Mouse (Mus musculus): ENCODE results near the gene Ice1.

Gene Ice1

DNA sequence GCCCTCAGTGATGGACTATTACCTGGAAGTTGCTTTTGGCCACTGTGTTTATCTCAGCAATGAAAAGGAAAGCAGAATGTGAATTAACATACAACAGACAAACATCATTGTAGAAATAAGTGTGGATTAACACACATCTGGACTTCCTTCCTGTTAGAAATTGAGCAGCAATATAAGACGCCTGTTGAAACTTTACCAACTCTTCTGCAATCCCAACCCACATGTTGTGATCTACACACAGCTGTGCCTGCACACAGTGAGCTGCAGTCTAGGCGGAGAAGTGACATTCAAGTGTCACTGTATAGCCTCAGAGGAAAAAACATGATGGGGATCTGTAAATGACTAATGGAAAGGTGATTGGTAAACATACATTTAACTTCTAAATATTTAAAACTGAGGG lies 69.5 kb downstream of the Ice1 start:
- no peak for DNase-seq (ENCODE audit: low spot score)

GRCm38 (mm10) chr13:70553456-70553855 lies 84.0 kb downstream of the Ice1 start:
- no peak for DNase-seq (ENCODE audit: low spot score)

DNA sequence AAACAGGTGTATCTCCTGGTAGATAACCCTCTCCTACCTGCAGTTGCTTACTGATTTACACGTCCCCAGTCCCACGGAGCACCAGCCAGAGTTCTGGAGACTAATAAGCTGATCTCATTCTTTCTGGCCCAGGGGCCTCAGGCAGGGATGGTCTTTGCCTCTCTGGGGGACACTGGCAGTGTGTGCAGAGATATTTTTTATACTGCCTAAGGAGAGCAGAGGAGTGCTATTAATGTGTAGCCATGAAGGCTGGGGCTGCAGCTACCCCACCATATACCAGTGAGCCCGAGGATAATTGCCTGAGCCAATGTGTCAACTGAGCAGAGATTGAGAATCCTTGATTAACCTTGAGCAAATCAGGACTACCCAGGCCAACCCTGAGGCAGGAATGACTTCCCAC lies 90.0 kb downstream of the Ice1 start:
- no peak for DNase-seq (ENCODE audit: low spot score)

DNA sequence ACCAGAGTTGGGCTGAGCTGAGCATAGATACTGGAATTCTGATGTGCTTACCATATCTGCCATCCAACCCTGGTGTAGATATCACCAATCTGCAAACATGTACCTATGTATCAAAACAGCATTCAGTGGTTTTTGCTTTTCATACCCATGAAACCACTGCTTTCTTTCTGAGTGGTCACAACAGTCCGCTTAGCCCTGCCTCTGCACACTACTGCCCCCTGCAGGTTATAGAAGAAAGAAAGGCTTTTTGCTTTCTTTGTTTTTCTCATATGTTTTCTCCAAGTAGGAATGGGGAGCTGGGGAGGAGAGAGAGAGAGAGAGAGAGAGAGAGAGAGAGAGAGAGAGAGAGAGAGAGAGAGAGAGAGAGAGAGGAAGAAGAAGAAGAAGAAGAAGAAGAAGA lies 92.2 kb downstream of the Ice1 start:
- no peak for DNase-seq (ENCODE audit: low spot score)

- no peak for DNase-seq (ENCODE audit: low spot score)
Observed at GRCm38 (mm10) chr13:70539842-70540241, 97.6 kb downstream of the Ice1 start.

DNA sequence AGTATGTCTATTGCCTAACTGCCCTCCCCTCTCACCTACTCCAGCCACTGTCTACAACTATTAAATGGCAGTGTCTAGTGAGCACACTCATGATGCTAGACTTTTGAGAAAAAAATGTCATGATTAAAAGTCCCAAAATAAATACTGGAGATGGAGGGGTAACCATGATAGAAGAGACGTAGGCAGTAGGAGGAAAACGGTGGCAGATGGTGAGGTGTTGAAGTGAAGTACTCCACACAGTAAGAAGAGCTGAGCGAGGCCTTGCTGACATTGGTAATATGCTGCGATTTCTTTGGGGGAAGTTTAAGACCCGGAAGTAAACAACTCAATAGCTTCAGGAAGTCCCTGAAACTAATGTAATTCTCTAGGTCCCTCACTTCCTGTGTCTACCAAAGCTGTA lies 104.0 kb downstream of the Ice1 start:
- no peak for DNase-seq (ENCODE audit: low spot score)

- DNase-seq (ENCODE audit: low spot score) = no peak
Observed at GRCm38 (mm10) chr13:70532719-70533118, 104.7 kb downstream of the Ice1 start.

DNA sequence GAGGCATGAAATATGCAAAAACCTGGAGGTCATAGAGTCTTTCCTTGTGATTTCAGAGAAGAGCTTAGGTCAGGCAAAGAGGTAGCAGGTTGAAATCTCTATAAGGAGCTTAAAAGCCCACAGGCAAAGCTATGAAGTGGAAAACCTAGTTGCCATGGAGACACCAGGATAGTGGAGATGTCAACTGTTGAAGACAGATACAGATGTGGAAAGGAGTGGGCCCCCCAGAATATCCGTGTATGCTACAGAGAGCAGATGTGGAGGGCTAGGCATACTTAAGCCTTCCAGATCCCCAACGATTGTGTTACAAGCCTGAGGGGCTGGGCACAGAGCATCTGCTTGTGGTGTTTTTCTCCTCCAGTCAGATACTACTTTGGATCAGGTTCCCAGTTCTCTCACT lies 119.8 kb downstream of the Ice1 start:
- DNase-seq (ENCODE audit: low spot score) = no peak

- no peak for DNase-seq (ENCODE audit: low spot score)
Observed at GRCm38 (mm10) chr13:70515004-70515403, 122.4 kb downstream of the Ice1 start.

GRCm38 (mm10) chr13:70510199-70510598 lies 127.2 kb downstream of the Ice1 start:
- no peak for DNase-seq (ENCODE audit: low spot score)

DNA sequence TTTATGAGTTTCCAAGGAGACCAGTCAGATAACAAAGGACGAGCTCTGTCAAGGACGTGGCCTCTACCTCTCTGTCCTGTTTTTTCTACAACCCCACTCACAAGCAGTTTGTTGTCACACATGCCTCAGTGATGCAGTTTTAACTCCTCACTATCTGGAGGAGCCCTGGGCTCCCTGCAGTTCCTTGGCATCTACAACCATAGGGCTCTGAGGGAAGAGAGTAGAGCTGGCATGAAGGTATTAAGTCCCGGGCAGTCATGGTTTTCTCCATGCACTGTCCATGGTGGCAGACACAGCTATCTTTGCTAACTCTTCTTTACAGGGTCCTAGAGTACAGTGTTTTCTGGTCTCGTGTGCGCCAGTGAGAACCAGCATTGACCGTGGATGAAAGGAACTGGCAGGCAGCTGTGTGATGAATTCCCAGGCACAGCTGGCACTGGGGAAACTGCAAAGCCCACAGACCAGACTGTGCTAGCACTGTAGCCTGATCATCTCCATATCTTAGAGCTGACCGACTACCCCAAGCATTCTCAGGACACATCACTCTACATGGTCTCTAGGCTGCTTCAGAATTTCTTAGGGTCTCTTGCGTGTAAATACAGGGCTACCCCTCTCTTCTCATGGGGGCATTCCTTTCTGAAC lies 127.9 kb downstream of the Ice1 start:
- DNase-seq (ENCODE audit: low spot score) = no peak

GRCm38 (mm10) chr13:70508708-70509374 lies 128.6 kb downstream of the Ice1 start:
- DNase-seq (ENCODE audit: low spot score) = no peak
